Mouse (Mus musculus): ENCODE results near the gene Foxj1. TPM values are rescaled to one million over a fixed set of nuclear protein-coding genes. Genes with fewer than 3 reads are reported as not detected.
"Not testable (repeated sequence)": the region's sequence is repeated elsewhere in the genome, so short reads cannot be mapped to it uniquely, and the experiment has no call there.

Gene Foxj1
- total RNA-seq, 2 experiments from 2014 or later: 4.3 to 5.9 TPM

DNA sequence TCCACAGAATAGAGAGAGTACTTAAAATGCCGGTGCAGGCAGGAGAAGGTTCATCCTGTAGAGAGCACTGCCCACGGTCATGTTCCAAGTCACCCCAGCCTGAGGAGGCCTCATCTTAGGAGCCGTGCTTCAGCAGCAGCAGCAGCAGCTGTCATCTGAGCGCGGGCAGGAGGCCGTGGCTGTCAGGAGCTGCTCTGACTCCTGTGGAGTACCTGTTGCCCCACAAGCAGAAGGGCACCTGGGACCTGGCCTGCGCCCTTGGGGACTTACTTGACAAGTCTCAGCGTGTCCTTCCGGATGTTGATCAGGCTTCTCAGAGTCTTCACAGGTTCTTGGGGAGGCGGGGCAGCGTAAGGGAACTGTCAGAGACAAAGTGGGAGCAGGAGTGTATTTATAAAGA lies 26.8 kb upstream of the Foxj1 start:
- TF ChIP-seq CTCF (conservative IDR thresholded peaks at IDR 0.05): no peak
- Histone ChIP-seq H3K27ac (no peak overlapping the region), H3K4me3 (no peak overlapping the region)
- DNase-seq (ENCODE audit: low spot score in 2 of 2): no peak

GRCm38 (mm10) chr11:116360915-116361314 lies 25.7 kb upstream of the Foxj1 start:
- not testable (repeated sequence) for H3K27ac ChIP-seq; H3K4me3 ChIP-seq; DNase-seq (ENCODE audit: low spot score in 2 of 2)

- Histone ChIP-seq H3K27ac (no peak overlapping the region), H3K4me3 (no peak overlapping the region)
- TF ChIP-seq CTCF (conservative IDR thresholded peaks at IDR 0.05): no peak
- DNase-seq (ENCODE audit: low spot score in 2 of 2): no peak
Observed at GRCm38 (mm10) chr11:116359652-116360051, 24.5 kb upstream of the Foxj1 start.

DNA sequence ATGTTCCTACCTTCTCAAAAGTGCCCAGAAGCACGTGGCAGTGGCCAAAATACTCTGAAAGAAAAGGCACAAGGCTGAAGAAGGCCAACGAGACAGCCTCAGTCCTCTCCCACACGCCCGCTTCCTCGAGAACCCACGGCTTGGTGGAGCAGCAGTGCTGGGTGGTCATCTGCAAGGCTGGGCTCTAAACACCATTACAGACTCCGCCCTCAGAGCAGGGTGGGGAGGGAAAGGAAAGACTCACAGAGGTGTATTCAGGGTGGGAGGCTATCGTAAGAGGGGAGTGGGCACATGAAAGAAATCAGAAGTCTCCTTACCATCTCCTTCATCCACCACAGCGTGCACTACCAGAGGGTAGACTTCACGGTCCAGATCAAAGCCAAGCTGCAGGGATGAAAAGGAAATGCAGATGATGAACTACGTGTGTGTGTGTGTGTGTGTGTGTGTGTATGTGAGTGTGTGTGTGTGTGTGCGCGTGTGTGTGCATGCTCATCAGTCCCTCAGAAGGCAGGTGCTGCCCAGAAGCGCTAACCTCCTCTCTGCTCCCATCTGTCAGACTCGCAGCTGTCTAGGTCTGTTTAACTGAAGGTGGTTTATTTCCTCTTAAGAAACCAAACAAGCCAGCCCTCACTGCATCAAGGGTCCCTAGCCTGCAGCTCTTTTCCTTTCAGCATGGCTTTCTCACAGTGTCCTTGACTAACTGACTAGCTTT lies 23.9 kb upstream of the Foxj1 start:
- no peak for TF ChIP-seq CTCF (conservative IDR thresholded peaks at IDR 0.05)
- Histone ChIP-seq H3K27ac (no peak overlapping the region), H3K4me3 (no peak overlapping the region)
- no peak for DNase-seq (ENCODE audit: low spot score in 2 of 2)

- H3K27ac ChIP-seq: no peak overlapping the region
- H3K4me3 ChIP-seq: no peak overlapping the region
- TF ChIP-seq CTCF (conservative IDR thresholded peaks at IDR 0.05): no peak
- DNase-seq (ENCODE audit: low spot score in 2 of 2): no peak
Observed at GRCm38 (mm10) chr11:116354521-116354920, 19.3 kb upstream of the Foxj1 start.

- TF ChIP-seq CTCF (conservative IDR thresholded peaks at IDR 0.05): no peak
- Histone ChIP-seq H3K27ac (no peak overlapping the region), H3K4me3 (no peak overlapping the region)
- no peak for DNase-seq (ENCODE audit: low spot score in 2 of 2)
Observed at GRCm38 (mm10) chr11:116353535-116353934, 18.3 kb upstream of the Foxj1 start.

GRCm38 (mm10) chr11:116351294-116351693 lies 16.1 kb upstream of the Foxj1 start:
- no peak for TF ChIP-seq CTCF (conservative IDR thresholded peaks at IDR 0.05)
- no peak for DNase-seq (ENCODE audit: low spot score in 2 of 2)
- Histone ChIP-seq H3K4me3 (no peak overlapping the region), H3K27ac (no peak overlapping the region)

GRCm38 (mm10) chr11:116347955-116348354 lies 12.8 kb upstream of the Foxj1 start:
- TF ChIP-seq CTCF (conservative IDR thresholded peaks at IDR 0.05): no peak

DNA sequence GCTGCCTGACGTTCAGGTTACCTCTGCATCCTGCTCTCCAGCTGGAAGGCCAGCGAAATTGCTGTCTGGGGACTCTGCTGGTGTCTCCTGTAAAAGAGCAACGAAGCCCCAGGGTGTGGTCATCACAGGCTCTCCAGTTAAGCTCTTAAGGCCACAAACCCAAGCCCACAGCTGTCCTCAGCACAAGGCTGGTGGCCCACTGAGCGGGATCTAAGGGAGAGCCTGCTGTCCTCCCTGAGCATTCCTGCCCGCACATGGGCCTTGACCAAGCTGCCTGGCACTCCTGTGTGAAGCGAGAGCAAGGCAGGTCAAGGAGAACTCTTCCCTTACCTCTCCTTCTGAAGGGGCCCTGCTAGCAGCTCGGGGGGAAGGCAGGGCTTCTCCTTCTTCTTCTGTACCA lies 11.8 kb upstream of the Foxj1 start:
- Histone ChIP-seq H3K4me3 (no peak overlapping the region), H3K27ac (no peak overlapping the region)
- DNase-seq (ENCODE audit: low spot score in 2 of 2): no peak
- no peak for TF ChIP-seq CTCF (conservative IDR thresholded peaks at IDR 0.05)

More at GRCm38 (mm10) chr11:116347955-116348354, 12.8 kb upstream of the Foxj1 start:
- DNase-seq (ENCODE audit: low spot score in 2 of 2): no peak
- Histone ChIP-seq H3K4me3 (no peak overlapping the region), H3K27ac (no peak overlapping the region)

DNA sequence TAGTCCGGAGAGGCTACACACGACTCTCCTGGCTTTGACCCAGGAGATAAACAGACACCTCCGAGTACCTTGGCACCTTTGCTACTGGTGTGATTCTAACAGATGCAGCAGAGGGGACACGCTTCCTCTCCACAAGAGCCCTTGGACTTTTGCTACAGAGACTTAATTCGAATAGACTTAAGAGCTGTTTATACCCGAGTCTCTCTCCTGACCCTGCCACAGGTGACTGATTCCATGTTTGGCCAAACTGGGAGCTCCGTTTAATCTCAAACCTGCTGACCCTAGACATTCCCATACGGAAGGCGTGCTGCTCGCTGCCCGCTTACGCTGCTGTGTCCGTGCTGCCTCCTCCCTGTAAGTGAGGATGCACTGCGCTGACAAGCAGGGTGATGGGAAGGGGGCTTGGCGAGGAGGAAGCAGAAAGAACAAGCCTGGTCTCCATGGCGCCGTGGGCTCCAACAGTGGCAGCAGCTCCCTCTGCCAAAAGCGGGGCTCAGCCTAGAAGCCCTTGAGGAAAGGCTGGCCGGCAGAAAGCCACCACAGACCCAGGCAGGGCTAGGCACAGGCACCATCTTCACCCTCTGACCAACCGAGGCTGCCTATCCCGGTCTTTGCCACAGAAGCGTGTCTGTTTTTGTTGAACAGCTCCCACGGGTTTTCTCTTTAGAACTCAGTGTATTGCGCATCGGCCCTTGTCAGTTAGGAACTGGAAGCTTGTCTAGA lies 7.0 kb upstream of the Foxj1 start:
- peak overlapping the region; percentile 85 for H3K27ac ChIP-seq
- peak in 1 of 2 experiments; percentile 37 for DNase-seq (ENCODE audit: low spot score in 2 of 2)
- H3K4me3 ChIP-seq: peak overlapping the region; percentile 2; the same call in 1 of the 2 replicates
- TF ChIP-seq CTCF (conservative IDR thresholded peaks at IDR 0.05): no peak

DNA sequence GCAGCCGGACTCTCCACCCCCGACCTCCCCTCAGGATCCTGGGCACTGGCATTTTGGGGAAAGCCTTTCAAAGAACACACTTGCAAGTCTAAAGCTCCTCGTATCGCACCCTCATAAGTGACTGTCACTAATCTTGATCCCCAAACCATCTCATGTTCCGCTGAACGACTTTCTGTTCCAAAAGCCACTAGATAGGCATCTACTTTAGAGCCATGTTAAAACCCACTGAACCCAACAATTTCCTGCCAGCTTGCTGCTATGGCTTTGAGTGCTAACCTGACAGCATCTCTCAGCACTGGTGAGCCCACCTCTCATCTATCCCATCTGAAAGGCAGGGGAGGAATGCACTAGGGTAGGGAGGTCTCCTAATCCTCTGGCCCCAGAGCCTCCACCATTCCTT lies 2.3 kb upstream of the Foxj1 start:
- no peak overlapping the region for H3K4me3 ChIP-seq
- no peak for TF ChIP-seq CTCF (conservative IDR thresholded peaks at IDR 0.05)

GRCm38 (mm10) chr11:116337000-116337399 lies 1.8 kb upstream of the Foxj1 start:
- no peak overlapping the region for H3K4me3 ChIP-seq
- DNase-seq (ENCODE audit: low spot score in 2 of 2): no peak
- H3K27ac ChIP-seq: peak overlapping the region; percentile 43; the same call in 1 of the 2 replicates
- TF ChIP-seq CTCF (conservative IDR thresholded peaks at IDR 0.05): no peak

More for the DNA sequence above, 2.3 kb upstream of the Foxj1 start:
- no peak for DNase-seq (ENCODE audit: low spot score in 2 of 2)
- no peak overlapping the region for H3K27ac ChIP-seq

DNA sequence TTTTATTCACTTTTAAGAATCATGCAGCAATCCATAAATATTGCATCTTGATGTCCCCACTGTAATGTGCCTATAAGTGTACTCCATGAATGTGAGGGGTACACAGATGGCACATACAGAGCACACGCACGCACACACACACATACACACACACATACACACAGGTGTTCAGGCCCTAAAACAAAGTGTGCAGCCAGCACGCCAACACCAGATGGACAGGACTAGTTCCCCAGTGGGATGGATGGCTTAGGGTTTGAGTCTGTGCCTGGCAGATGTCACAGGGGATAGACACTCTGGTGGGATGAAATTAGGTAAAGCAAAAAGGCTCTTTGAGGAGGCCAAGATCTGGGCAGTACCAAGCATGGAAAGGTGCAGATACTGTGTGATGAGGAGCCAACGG lies 1.2 kb upstream of the Foxj1 start:
- Histone ChIP-seq H3K4me3 (no peak overlapping the region; the same call in 1 of the 2 replicates), H3K27ac (peak overlapping the region; percentile 90)
- DNase-seq (ENCODE audit: low spot score in 2 of 2): no peak
- no peak for TF ChIP-seq CTCF (conservative IDR thresholded peaks at IDR 0.05)

DNA sequence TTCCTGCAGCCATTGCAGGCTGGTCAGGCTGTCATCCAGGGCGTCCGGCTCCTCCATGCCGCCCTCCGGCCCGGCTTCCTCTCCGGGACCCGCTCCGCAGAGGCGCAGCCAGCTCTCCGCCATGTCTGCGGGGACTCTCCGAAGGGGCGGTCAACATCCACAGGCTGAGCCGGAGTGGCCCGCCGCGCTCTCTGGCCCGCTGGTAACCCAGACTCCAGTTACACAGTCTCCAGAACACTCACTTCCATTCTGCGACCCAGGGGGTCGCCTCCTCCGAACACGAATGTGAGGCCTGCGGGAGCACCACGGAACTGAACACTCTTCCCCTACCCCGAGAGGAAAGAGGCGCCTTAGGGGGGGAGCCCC lies 799 bp downstream of the Foxj1 start:
- no peak for TF ChIP-seq CTCF (conservative IDR thresholded peaks at IDR 0.05)
- Histone ChIP-seq H3K27ac (no peak overlapping the region), H3K4me3 (no peak overlapping the region)
- no peak for DNase-seq (ENCODE audit: low spot score in 2 of 2)

All from layer of hippocampus, adult 2 months (tissue).